Mouse (Mus musculus): ENCODE measurements around the gene Lamtor4. TPM values are rescaled to one million over a fixed set of nuclear protein-coding genes. Genes with fewer than 3 reads are reported as not detected.

The Lamtor4 gene
- polyA plus RNA-seq, 1 experiment from 2014 or later = 47.8 TPM

DNA sequence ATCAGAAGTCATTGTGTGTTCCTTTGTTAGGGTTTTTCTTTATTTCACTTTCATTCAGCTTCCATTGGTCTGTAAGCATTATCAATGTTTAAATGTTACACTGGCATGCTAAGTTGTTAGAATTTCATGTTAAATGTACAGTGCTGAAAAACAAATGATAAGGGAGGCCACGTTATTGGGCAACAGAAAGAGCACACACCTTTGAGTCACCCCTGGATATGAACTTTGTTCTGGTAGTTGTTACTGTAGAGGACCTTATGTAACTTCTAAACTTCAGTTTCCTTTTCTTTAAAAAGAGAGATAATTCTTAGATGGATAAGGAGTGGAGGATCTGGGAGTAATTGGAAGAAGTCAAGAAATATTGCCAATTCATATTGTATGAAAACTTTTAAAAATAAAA, 36.4 kb downstream of the Lamtor4 start:
- Histone ChIP-seq H3K27me3 (ENCODE audit: insufficient read depth, low read length) (no peaks in the 10 kb centered on the region), H3K4me1 (ENCODE audit: insufficient read depth) (no peaks in the 10 kb centered on the region), H3K9me3 (ENCODE audit: low read length) (no peaks in the 10 kb centered on the region), H3K9ac (replicated peaks) (no peak overlapping the region), H3K27ac (ENCODE audit: low read depth) (no peak overlapping the region), H3K36me3 (replicated peaks; ENCODE audit: insufficient read depth, low read length) (no peaks in the 10 kb centered on the region), H3K4me3 (ENCODE audit: low read depth, low read length) (no peak overlapping the region), H3K4me2 (ENCODE audit: low read depth, low read length) (no peak overlapping the region)
- ATAC-seq (no peak), DNase-seq (no peak)
- TF ChIP-seq EP300 (IDR thresholded peaks at IDR 0.05; ENCODE audit: low read depth) = no peak
- no peak for TF ChIP-seq CTCF (IDR thresholded peaks at IDR 0.05; ENCODE audit: low read depth)
- 43% methylated on average over 1 of the region's 1 CpGs for whole genome bisulfite sequencing (ENCODE audit: insufficient replicate concordance)

DNA sequence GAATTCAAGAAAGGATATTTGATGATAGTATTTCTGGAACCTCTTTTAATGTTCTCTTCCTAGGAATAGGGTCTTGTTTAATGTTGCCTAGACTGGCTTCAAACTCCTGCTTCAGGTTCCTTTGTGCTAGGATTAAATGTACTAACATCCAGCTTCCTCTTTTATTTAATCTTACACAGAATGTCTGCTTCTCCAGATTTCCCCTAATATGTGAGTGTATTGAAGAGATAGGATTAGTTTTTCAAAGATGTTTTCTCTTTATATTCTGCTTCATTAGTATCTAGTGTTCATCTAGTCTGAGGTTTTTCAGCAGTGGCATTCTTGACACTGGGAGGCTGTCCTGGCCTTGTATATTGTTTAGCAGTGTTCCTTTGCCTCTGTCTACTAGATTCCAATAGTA, 38.9 kb downstream of the Lamtor4 start:
- Histone ChIP-seq H3K4me2 (ENCODE audit: low read depth, low read length) (no peak overlapping the region), H3K27me3 (ENCODE audit: insufficient read depth, low read length) (no peaks in the 10 kb centered on the region), H3K9ac (replicated peaks) (no peak overlapping the region), H3K36me3 (replicated peaks; ENCODE audit: insufficient read depth, low read length) (no peaks in the 10 kb centered on the region), H3K4me1 (ENCODE audit: insufficient read depth) (no peaks in the 10 kb centered on the region), H3K27ac (ENCODE audit: low read depth) (no peak overlapping the region), H3K4me3 (ENCODE audit: low read depth, low read length) (no peak overlapping the region), H3K9me3 (ENCODE audit: low read length) (no peaks in the 10 kb centered on the region)
- ATAC-seq (no peak), DNase-seq (no peak)
- no peak for TF ChIP-seq EP300 (IDR thresholded peaks at IDR 0.05; ENCODE audit: low read depth)
- TF ChIP-seq CTCF (IDR thresholded peaks at IDR 0.05; ENCODE audit: low read depth) = no peak

DNA sequence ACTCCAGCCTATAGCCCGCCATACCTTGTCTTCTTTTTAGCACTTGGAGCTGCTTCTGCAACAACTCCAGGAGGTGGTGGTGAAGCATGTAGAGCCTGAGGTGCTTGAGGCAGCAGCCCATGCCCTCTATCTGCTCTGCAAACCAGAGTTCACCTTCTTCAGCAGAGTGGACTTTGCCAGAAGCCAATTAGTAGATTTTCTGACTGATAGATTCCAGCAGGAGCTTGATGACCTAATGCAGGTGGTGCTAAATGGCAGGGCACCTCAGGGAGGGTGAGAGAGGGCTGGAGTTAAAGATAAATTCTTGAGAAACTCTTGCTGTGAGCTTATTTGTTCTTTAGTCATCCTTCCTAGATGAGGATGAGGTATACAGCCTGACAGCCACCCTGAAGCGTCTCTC, 44.3 kb downstream of the Lamtor4 start:
- TF ChIP-seq CTCF (IDR thresholded peaks at IDR 0.05; ENCODE audit: low read depth) (no peak), EP300 (IDR thresholded peaks at IDR 0.05; ENCODE audit: low read depth) (no peak)
- no peak for DNase-seq
- H3K9me3 ChIP-seq (ENCODE audit: low read length) = no peaks in the 10 kb centered on the region
- H3K27me3 ChIP-seq (ENCODE audit: insufficient read depth, low read length) = no peaks in the 10 kb centered on the region
- H3K9ac ChIP-seq (replicated peaks) = no peak overlapping the region
- no peak overlapping the region for H3K4me2 ChIP-seq (ENCODE audit: low read depth, low read length)
- H3K27ac ChIP-seq (ENCODE audit: low read depth) = no peak overlapping the region
- WGBS (ENCODE audit: insufficient replicate concordance) = 75% methylated on average over 2 of the region's 2 CpGs
- H3K4me1 ChIP-seq (ENCODE audit: insufficient read depth) = no peaks in the 10 kb centered on the region
- no peak for ATAC-seq
- no peak overlapping the region for H3K4me3 ChIP-seq (ENCODE audit: low read depth, low read length)
- no peaks in the 10 kb centered on the region for H3K36me3 ChIP-seq (replicated peaks; ENCODE audit: insufficient read depth, low read length)

Other genes starting within 250 kb of the Lamtor4 start
- gene Smok3a, start 234.2 kb upstream of the Lamtor4 start, polyA plus RNA-seq (2015; fragmentation: Nextera tagmentation; extraction: Ambion mirVana) = not detected in 2 replicates
- not detected in 2 replicates for gene Smok3b, start 234.1 kb upstream of the Lamtor4 start, polyA plus RNA-seq (2015; fragmentation: Nextera tagmentation; extraction: Ambion mirVana)
- gene Smok3c, start 202.3 kb upstream of the Lamtor4 start, polyA plus RNA-seq (2015; fragmentation: Nextera tagmentation; extraction: Ambion mirVana) = not detected in 2 replicates
- gene Zkscan1, start 170.4 kb upstream of the Lamtor4 start, polyA plus RNA-seq (2015; fragmentation: Nextera tagmentation; extraction: Ambion mirVana) = 3.5 and 4.2 TPM in 2 replicates
- gene Zscan21, start 138.6 kb upstream of the Lamtor4 start, polyA plus RNA-seq (2015; fragmentation: Nextera tagmentation; extraction: Ambion mirVana) = 10.3 and 12.3 TPM in 2 replicates
- 3.8 and 6.5 TPM in 2 replicates for gene Zfp113, start 99.7 kb upstream of the Lamtor4 start, polyA plus RNA-seq (2015; fragmentation: Nextera tagmentation; extraction: Ambion mirVana)
- 197 and 222 TPM in 2 replicates for gene Cops6, start 94.4 kb upstream of the Lamtor4 start, polyA plus RNA-seq (2015; fragmentation: Nextera tagmentation; extraction: Ambion mirVana)
- 3.0 and 3.8 TPM in 2 replicates for gene Ap4m1, start 83.5 kb upstream of the Lamtor4 start, polyA plus RNA-seq (2015; fragmentation: Nextera tagmentation; extraction: Ambion mirVana)
- 74.7 and 83.3 TPM in 2 replicates for gene Mcm7, start 83.1 kb upstream of the Lamtor4 start, polyA plus RNA-seq (2015; fragmentation: Nextera tagmentation; extraction: Ambion mirVana)
- gene Taf6, start 68.0 kb upstream of the Lamtor4 start, polyA plus RNA-seq (2015; fragmentation: Nextera tagmentation; extraction: Ambion mirVana) = 17.3 and 20.6 TPM in 2 replicates
- gene Cnpy4, start 68.0 kb upstream of the Lamtor4 start, polyA plus RNA-seq (2015; fragmentation: Nextera tagmentation; extraction: Ambion mirVana) = 6.7 and 7.5 TPM in 2 replicates
- gene Mblac1, start 61.2 kb upstream of the Lamtor4 start, polyA plus RNA-seq (2015; fragmentation: Nextera tagmentation; extraction: Ambion mirVana) = 2.9 and 3.2 TPM in 2 replicates
- 0.53 and 0.58 TPM in 2 replicates for gene Nxpe5, start 29.6 kb upstream of the Lamtor4 start, polyA plus RNA-seq (2015; fragmentation: Nextera tagmentation; extraction: Ambion mirVana)
- gene BC037034, start 8.6 kb downstream of the Lamtor4 start, polyA plus RNA-seq (2015; fragmentation: Nextera tagmentation; extraction: Ambion mirVana) = 2.3 and 2.4 TPM in 2 replicates
- 0.12 TPM in 1 of 2 replicates, not detected in the other for gene Gal3st4, start 17.4 kb downstream of the Lamtor4 start, polyA plus RNA-seq (2015; fragmentation: Nextera tagmentation; extraction: Ambion mirVana)
- gene Gm43720, start 24.5 kb downstream of the Lamtor4 start, polyA plus RNA-seq (2015; fragmentation: Nextera tagmentation; extraction: Ambion mirVana) = not detected in 2 replicates
- 0.21 and 0.44 TPM in 2 replicates for gene Gpc2, start 24.5 kb downstream of the Lamtor4 start, polyA plus RNA-seq (2015; fragmentation: Nextera tagmentation; extraction: Ambion mirVana)
- 0.41 and 0.44 TPM in 2 replicates for gene Stag3, start 24.8 kb downstream of the Lamtor4 start, polyA plus RNA-seq (2015; fragmentation: Nextera tagmentation; extraction: Ambion mirVana)
- 0.46 and 0.56 TPM in 2 replicates for gene Pvrig, start 86.5 kb downstream of the Lamtor4 start, polyA plus RNA-seq (2015; fragmentation: Nextera tagmentation; extraction: Ambion mirVana)
- 4.1 and 4.3 TPM in 2 replicates for gene Zfp157, start 186.0 kb downstream of the Lamtor4 start, polyA plus RNA-seq (2015; fragmentation: Nextera tagmentation; extraction: Ambion mirVana)